Mouse (Mus musculus): ENCODE results near the gene Taf1b. TPM values are rescaled to one million over a fixed set of nuclear protein-coding genes. Genes with fewer than 3 reads are reported as not detected.

Taf1b gene
- total and polyA plus RNA-seq, 3 experiments: 2.7 to 43.1 (median 38.8) TPM

- DNase-seq (ENCODE audit: low spot score) (no peak), ATAC-seq (ENCODE audit: extremely low read depth, insufficient number of reproducible peaks, low FRiP score, poor library complexity, severe bottlenecking) (no peak)
- TF ChIP-seq GATA2 (IDR thresholded peaks at IDR 0.05; ENCODE audit: borderline replicate concordance, low read depth, low read length) (no peak), POLR2AphosphoS5 (IDR thresholded peaks at IDR 0.05; ENCODE audit: insufficient replicate concordance, low read depth, low read length) (no peak), GATA1 (IDR thresholded peaks at IDR 0.05; ENCODE audit: borderline replicate concordance, low read length) (no peak), TAL1 (conservative IDR thresholded peaks at IDR 0.05; ENCODE audit: low read depth, low read length) (no peak), CTCF (IDR thresholded peaks at IDR 0.05; ENCODE audit: low read depth, low read length) (no peak)
- Histone ChIP-seq H3K36me3 (replicated peaks) (peaks cover 24% of the 10 kb centered on the region), H3K4me3 (ENCODE audit: low read depth, low read length) (no peak overlapping the region), H3K4me1 (ENCODE audit: insufficient read depth, low read depth, low read length) (peaks cover 15% of the 10 kb centered on the region), H3K9me3 (replicated peaks) (no peaks in the 10 kb centered on the region), H3K27me3 (ENCODE audit: insufficient read depth, low read length) (no peaks in the 10 kb centered on the region)
Observed at GRCm38 (mm10) chr12:24592055-24592454, 93.9 kb downstream of the Taf1b start.

- Histone ChIP-seq H3K27me3 (ENCODE audit: insufficient read depth, low read length) (no peaks in the 10 kb centered on the region), H3K4me1 (ENCODE audit: insufficient read depth, low read depth, low read length) (peaks cover 15% of the 10 kb centered on the region), H3K4me3 (ENCODE audit: low read depth, low read length) (peak overlapping the region; percentile 64; the same call in 1 of the 2 replicates), H3K9me3 (replicated peaks) (no peaks in the 10 kb centered on the region), H3K36me3 (replicated peaks) (peaks cover 19% of the 10 kb centered on the region)
- TF ChIP-seq GATA2 (IDR thresholded peaks at IDR 0.05; ENCODE audit: borderline replicate concordance, low read depth, low read length): no peak
- TF ChIP-seq POLR2AphosphoS5 (IDR thresholded peaks at IDR 0.05; ENCODE audit: insufficient replicate concordance, low read depth, low read length): no peak
- no peak for TF ChIP-seq GATA1 (IDR thresholded peaks at IDR 0.05; ENCODE audit: borderline replicate concordance, low read length)
- TF ChIP-seq TAL1 (conservative IDR thresholded peaks at IDR 0.05; ENCODE audit: low read depth, low read length): no peak
- no peak for TF ChIP-seq CTCF (IDR thresholded peaks at IDR 0.05; ENCODE audit: low read depth, low read length)
- DNase-seq (ENCODE audit: low spot score) (peak; percentile 53), ATAC-seq (ENCODE audit: extremely low read depth, insufficient number of reproducible peaks, low FRiP score, poor library complexity, severe bottlenecking) (peak; percentile 70)
Observed at GRCm38 (mm10) chr12:24592956-24593672, 95.0 kb downstream of the Taf1b start.

DNA sequence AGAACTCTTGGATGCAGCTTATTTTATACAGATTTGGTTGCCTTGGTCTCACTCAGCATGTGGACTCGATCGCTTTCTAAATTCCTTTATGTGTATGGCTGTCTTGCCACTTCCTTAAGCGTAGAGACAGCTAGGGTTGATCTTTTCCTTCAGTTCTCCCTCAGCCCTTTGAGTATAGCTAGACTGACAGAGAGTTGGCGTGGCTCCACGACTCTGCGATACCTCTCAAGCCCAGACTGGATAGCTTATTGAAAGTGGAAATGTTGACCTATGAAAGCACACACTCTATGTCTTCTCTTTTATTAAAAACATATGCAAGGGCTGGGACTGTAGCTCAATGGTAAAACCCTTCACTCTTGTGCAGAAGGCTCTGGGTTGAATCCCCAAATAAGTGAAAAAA lies 99.2 kb downstream of the Taf1b start:
- peaks cover 3% of the 10 kb centered on the region for H3K36me3 ChIP-seq (replicated peaks)
- H3K27me3 ChIP-seq (ENCODE audit: insufficient read depth, low read length): no peaks in the 10 kb centered on the region
- DNase-seq (ENCODE audit: low spot score) (no peak), ATAC-seq (ENCODE audit: extremely low read depth, insufficient number of reproducible peaks, low FRiP score, poor library complexity, severe bottlenecking) (no peak)
- H3K9me3 ChIP-seq (replicated peaks): no peaks in the 10 kb centered on the region
- no peak for TF ChIP-seq TAL1 (conservative IDR thresholded peaks at IDR 0.05; ENCODE audit: low read depth, low read length)
- TF ChIP-seq POLR2AphosphoS5 (IDR thresholded peaks at IDR 0.05; ENCODE audit: insufficient replicate concordance, low read depth, low read length): no peak
- no peak for TF ChIP-seq GATA1 (IDR thresholded peaks at IDR 0.05; ENCODE audit: borderline replicate concordance, low read length)
- TF ChIP-seq GATA2 (IDR thresholded peaks at IDR 0.05; ENCODE audit: borderline replicate concordance, low read depth, low read length): no peak
- TF ChIP-seq CTCF (IDR thresholded peaks at IDR 0.05; ENCODE audit: low read depth, low read length): no peak
- H3K4me1 ChIP-seq (ENCODE audit: insufficient read depth, low read depth, low read length): peaks cover 14% of the 10 kb centered on the region
- H3K4me3 ChIP-seq (ENCODE audit: low read depth, low read length): no peak overlapping the region

GRCm38 (mm10) chr12:24599366-24599895 lies 101.3 kb downstream of the Taf1b start:
- no peaks in the 10 kb centered on the region for H3K27me3 ChIP-seq (ENCODE audit: insufficient read depth, low read length)
- ATAC-seq (ENCODE audit: extremely low read depth, insufficient number of reproducible peaks, low FRiP score, poor library complexity, severe bottlenecking) (no peak), DNase-seq (ENCODE audit: low spot score) (no peak)
- H3K36me3 ChIP-seq (replicated peaks): peaks cover 11% of the 10 kb centered on the region
- H3K4me1 ChIP-seq (ENCODE audit: insufficient read depth, low read depth, low read length): peaks cover 11% of the 10 kb centered on the region
- no peak overlapping the region for H3K4me3 ChIP-seq (ENCODE audit: low read depth, low read length)
- H3K9me3 ChIP-seq (replicated peaks): no peaks in the 10 kb centered on the region
- TF ChIP-seq TAL1 (conservative IDR thresholded peaks at IDR 0.05; ENCODE audit: low read depth, low read length) (no peak), POLR2AphosphoS5 (IDR thresholded peaks at IDR 0.05; ENCODE audit: insufficient replicate concordance, low read depth, low read length) (no peak), CTCF (IDR thresholded peaks at IDR 0.05; ENCODE audit: low read depth, low read length) (no peak), GATA2 (IDR thresholded peaks at IDR 0.05; ENCODE audit: borderline replicate concordance, low read depth, low read length) (no peak), GATA1 (IDR thresholded peaks at IDR 0.05; ENCODE audit: borderline replicate concordance, low read length) (no peak)

DNA sequence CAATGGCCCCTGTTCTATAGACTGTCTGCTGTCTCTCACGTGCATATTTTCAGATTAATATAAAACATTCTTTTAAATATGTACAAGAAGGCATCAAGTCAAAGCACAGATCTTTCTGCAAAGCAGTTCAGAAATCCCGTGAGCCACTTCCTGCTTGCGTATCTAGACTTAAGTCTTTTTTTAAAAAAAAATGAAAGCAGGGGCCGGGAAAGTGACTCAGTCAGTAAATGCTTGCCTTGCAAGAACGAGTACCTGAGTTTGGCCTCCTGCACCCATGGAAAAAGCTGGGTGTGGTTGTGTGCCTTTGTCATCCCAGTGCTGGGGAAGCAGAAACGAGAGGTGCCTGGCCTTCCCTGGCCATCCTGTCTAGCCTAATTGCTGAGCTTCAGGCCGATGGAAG lies 101.9 kb downstream of the Taf1b start:
- Histone ChIP-seq H3K27me3 (ENCODE audit: insufficient read depth, low read length) (no peaks in the 10 kb centered on the region), H3K4me1 (ENCODE audit: insufficient read depth, low read depth, low read length) (peaks cover 17% of the 10 kb centered on the region), H3K36me3 (replicated peaks) (peaks cover 11% of the 10 kb centered on the region), H3K4me3 (ENCODE audit: low read depth, low read length) (no peak overlapping the region), H3K9me3 (replicated peaks) (no peaks in the 10 kb centered on the region)
- ATAC-seq (ENCODE audit: extremely low read depth, insufficient number of reproducible peaks, low FRiP score, poor library complexity, severe bottlenecking) (no peak), DNase-seq (ENCODE audit: low spot score) (no peak)
- TF ChIP-seq GATA2 (IDR thresholded peaks at IDR 0.05; ENCODE audit: borderline replicate concordance, low read depth, low read length): no peak
- TF ChIP-seq POLR2AphosphoS5 (IDR thresholded peaks at IDR 0.05; ENCODE audit: insufficient replicate concordance, low read depth, low read length): no peak
- no peak for TF ChIP-seq CTCF (IDR thresholded peaks at IDR 0.05; ENCODE audit: low read depth, low read length)
- no peak for TF ChIP-seq TAL1 (conservative IDR thresholded peaks at IDR 0.05; ENCODE audit: low read depth, low read length)
- TF ChIP-seq GATA1 (IDR thresholded peaks at IDR 0.05; ENCODE audit: borderline replicate concordance, low read length): no peak

GRCm38 (mm10) chr12:24600806-24601205 lies 102.6 kb downstream of the Taf1b start:
- peak; percentile 79 for ATAC-seq (ENCODE audit: extremely low read depth, insufficient number of reproducible peaks, low FRiP score, poor library complexity, severe bottlenecking)
- peaks cover 13% of the 10 kb centered on the region for H3K36me3 ChIP-seq (replicated peaks)
- H3K27me3 ChIP-seq (ENCODE audit: insufficient read depth, low read length): no peaks in the 10 kb centered on the region
- peaks cover 25% of the 10 kb centered on the region for H3K4me1 ChIP-seq (ENCODE audit: insufficient read depth, low read depth, low read length)
- H3K4me3 ChIP-seq (ENCODE audit: low read depth, low read length): no peak overlapping the region
- DNase-seq (ENCODE audit: low spot score): peak; percentile 67
- TF ChIP-seq CTCF (IDR thresholded peaks at IDR 0.05; ENCODE audit: low read depth, low read length) (peak; percentile 75), TAL1 (conservative IDR thresholded peaks at IDR 0.05; ENCODE audit: low read depth, low read length) (no peak)
- no peaks in the 10 kb centered on the region for H3K9me3 ChIP-seq (replicated peaks)

Data from G1E (cell line).